Mouse (Mus musculus) C2C12 (cell line): Measurements from ENCODE around the gene Ccm2l. TPM values are rescaled to one million over a fixed set of nuclear protein-coding genes. Genes with fewer than 3 reads are reported as not detected.

ENCODE experiments used
- H3K27me3 ChIP-seq: one replicate; pipeline ENCODE4 v1.6.1; 2011; ENCODE audit not compliant: control insufficient read depth, insufficient read depth, insufficient read length
- H3K36me3 ChIP-seq: one replicate; pipeline ENCODE4 v1.6.1; 2011; ENCODE audit not compliant: control insufficient read depth, insufficient read depth
- H3K4me3 ChIP-seq: one replicate; pipeline ENCODE4 v1.5.1; 2011; ENCODE audit warnings: mild to moderate bottlenecking, control low read depth; ENCODE audit not compliant: poor library complexity, insufficient read depth, severe bottlenecking
- H3K79me2 ChIP-seq: one replicate; pipeline ENCODE4 v1.6.1; 2011; ENCODE audit not compliant: control insufficient read depth, insufficient read depth
- H3K79me3 ChIP-seq: one replicate; pipeline ENCODE4 v1.6.1; 2011; ENCODE audit warnings: low read depth, control low read depth
- H3ac ChIP-seq: one replicate; pipeline ENCODE3; 2011; ENCODE audit warnings: low read depth; ENCODE audit not compliant: control insufficient read depth, insufficient read length
- CEBPB ChIP-seq: IDR thresholded peaks from one replicate; pipeline ENCODE4 v1.6.1; 2011; ENCODE audit warnings: low read depth, mild to moderate bottlenecking, control low read depth, moderate library complexity
- CTCF ChIP-seq: IDR thresholded peaks from one replicate; pipeline ENCODE4 v1.5.1; 2011; ENCODE audit not compliant: control insufficient read depth, insufficient read depth, insufficient read length
- FOSL1 ChIP-seq: IDR thresholded peaks from one replicate; pipeline ENCODE4 v1.8.0; 2011; ENCODE audit warnings: mild to moderate bottlenecking, low read length; ENCODE audit not compliant: poor library complexity, insufficient read depth, severe bottlenecking
- MAX ChIP-seq: IDR thresholded peaks from one replicate; pipeline ENCODE4 v1.6.1; 2011; ENCODE audit warnings: mild to moderate bottlenecking, control low read depth
- MYOD1 ChIP-seq: IDR thresholded peaks from one replicate; pipeline ENCODE4 v1.6.1; 2011; ENCODE audit warnings: low read depth; ENCODE audit not compliant: control insufficient read depth, insufficient read length
- MYOG ChIP-seq: IDR thresholded peaks from one replicate; pipeline ENCODE4 v1.6.1; 2011; ENCODE audit not compliant: control insufficient read depth, insufficient read length; ENCODE audit errors: extremely low read depth
- USF1 ChIP-seq: IDR thresholded peaks from one replicate; pipeline ENCODE4 v1.6.1; 2011; ENCODE audit warnings: low read depth, mild to moderate bottlenecking, control low read depth, moderate library complexity
- long read RNA-seq, 2 experiments: library from polyadenylated mRNA; unstranded; transcript quantifications; one replicate each; pipeline ENCODE4 v2.0.0; 2019 to 2020
- polyA plus RNA-seq: library from polyadenylated mRNA; unstranded; fragments of >200 nt; fragmentation: generic; extraction: Trizol; gene quantifications from one replicate; pipeline ENCODE4 v1.2.1, GENCODE M21; 2012; ENCODE audit warnings: missing spikeins

Gene Ccm2l
- not detected for polyA plus RNA-seq
- long read RNA-seq, experiment 1 = 0 reads
- long read RNA-seq, experiment 2 = 0 reads

- peaks cover 77% of the 10 kb centered on the region for H3K27me3 ChIP-seq
- no peaks in the 10 kb centered on the region for H3K36me3 ChIP-seq
- H3K79me3 ChIP-seq = no peaks in the 10 kb centered on the region
- TF ChIP-seq MAX (no peak), USF1 (no peak), MYOD1 (no peak), FOSL1 (no peak), CTCF (no peak), MYOG (no peak)
- H3K4me3 ChIP-seq = no peak within 1 kb of the TSS
- no peak within 1 kb of the TSS for H3ac ChIP-seq
- no peaks in the 10 kb centered on the region for H3K79me2 ChIP-seq
Measured at GRCm38 (mm10) chr2:153065747-153066508, at the start of gene Ccm2l. Gene Ccm2l (plus strand): TSS chr2:153065955.

GRCm38 (mm10) chr2:153016786-153017185, 49.0 kb upstream of the Ccm2l start:
- Histone ChIP-seq H3K27me3 (peaks cover 25% of the 10 kb centered on the region), H3K4me3 (no peak overlapping the region), H3K79me3 (peaks cover 18% of the 10 kb centered on the region), H3K79me2 (peaks cover 34% of the 10 kb centered on the region), H3K36me3 (peaks cover 18% of the 10 kb centered on the region), H3ac (no peak overlapping the region)
- TF ChIP-seq CEBPB = no peak
- no peak for TF ChIP-seq MYOG
- no peak for TF ChIP-seq USF1
- no peak for TF ChIP-seq MAX
- TF ChIP-seq FOSL1 = no peak
- no peak for TF ChIP-seq CTCF

GRCm38 (mm10) chr2:153019355-153019754, 46.4 kb upstream of the Ccm2l start:
- Histone ChIP-seq H3K4me3 (no peak overlapping the region), H3K79me2 (peaks cover 8% of the 10 kb centered on the region), H3K36me3 (no peaks in the 10 kb centered on the region), H3K79me3 (peaks cover 6% of the 10 kb centered on the region), H3ac (no peak overlapping the region), H3K27me3 (peaks cover 40% of the 10 kb centered on the region)
- TF ChIP-seq FOSL1 (no peak), CEBPB (no peak), MYOD1 (no peak), MYOG (no peak), MAX (no peak), CTCF (no peak), USF1 (no peak)

- H3K79me3 ChIP-seq = no peaks in the 10 kb centered on the region
Measured at GRCm38 (mm10) chr2:153021163-153021562, 44.6 kb upstream of the Ccm2l start.

GRCm38 (mm10) chr2:153022855-153023254, 42.9 kb upstream of the Ccm2l start:
- H3K79me3 ChIP-seq = no peaks in the 10 kb centered on the region
- no peaks in the 10 kb centered on the region for H3K36me3 ChIP-seq
- H3K79me2 ChIP-seq = no peaks in the 10 kb centered on the region
- no peak overlapping the region for H3K4me3 ChIP-seq
- H3ac ChIP-seq = no peak overlapping the region
- H3K27me3 ChIP-seq = peaks cover 62% of the 10 kb centered on the region
- TF ChIP-seq MAX = no peak
- no peak for TF ChIP-seq MYOG
- no peak for TF ChIP-seq FOSL1
- TF ChIP-seq CEBPB = no peak
- no peak for TF ChIP-seq MYOD1
- TF ChIP-seq CTCF = no peak
- no peak for TF ChIP-seq USF1

More at GRCm38 (mm10) chr2:153021163-153021562, 44.6 kb upstream of the Ccm2l start:
- H3ac ChIP-seq = no peak overlapping the region
- no peaks in the 10 kb centered on the region for H3K36me3 ChIP-seq
- no peak for TF ChIP-seq MYOD1
- no peak for TF ChIP-seq USF1
- no peaks in the 10 kb centered on the region for H3K79me2 ChIP-seq
- H3K27me3 ChIP-seq = peaks cover 51% of the 10 kb centered on the region
- H3K4me3 ChIP-seq = no peak overlapping the region

GRCm38 (mm10) chr2:153026052-153026451, 39.7 kb upstream of the Ccm2l start:
- no peaks in the 10 kb centered on the region for H3K79me3 ChIP-seq
- H3ac ChIP-seq = no peak overlapping the region
- no peaks in the 10 kb centered on the region for H3K36me3 ChIP-seq
- TF ChIP-seq FOSL1 (no peak), MYOG (no peak), MAX (no peak), USF1 (no peak), MYOD1 (no peak), CTCF (no peak), CEBPB (no peak)
- H3K27me3 ChIP-seq = peaks cover 63% of the 10 kb centered on the region
- no peaks in the 10 kb centered on the region for H3K79me2 ChIP-seq
- no peak overlapping the region for H3K4me3 ChIP-seq
